Mouse (Mus musculus) ES-E14 (cell line): ENCODE measurements around the gene H2-T3. TPM values are rescaled to one million over a fixed set of nuclear protein-coding genes. Genes with fewer than 3 reads are reported as not detected.
"Not testable (repeated sequence)": the region's sequence is repeated elsewhere in the genome, so short reads cannot be mapped to it uniquely, and the experiment has no call there.

ENCODE experiments used
- DNase-seq: peaks from one replicate; pipeline ENCODE4 v3.0.0-alpha.2; 2013; ENCODE audit warnings: low read depth, low spot score
- H3K27ac ChIP-seq: 2 replicates; pipeline ENCODE4 v1.5.1; 2012; ENCODE audit warnings: low read depth, mild to moderate bottlenecking, low read length, moderate library complexity, mixed read lengths; ENCODE audit not compliant: poor library complexity, insufficient read depth, severe bottlenecking
- H3K36me3 ChIP-seq: 2 replicates; pipeline ENCODE4 v1.6.1; 2012; ENCODE audit warnings: mild to moderate bottlenecking, low read length, moderate library complexity, mixed read lengths; ENCODE audit not compliant: control insufficient read depth, poor library complexity, insufficient read depth, severe bottlenecking
- H3K4me1 ChIP-seq, 2 experiments: fragments of 150-350 bp in 1 of 2; sonication (generic) in 1 of 2; 2 replicates each; pipeline ENCODE4 v1.6.1; 2012; ENCODE audit warnings: low read length in 2 of 2, mild to moderate bottlenecking in 1 of 2, mixed read lengths in 1 of 2; ENCODE audit not compliant: control insufficient read depth in 2 of 2, insufficient read depth in 2 of 2, poor library complexity in 1 of 2
- H3K4me3 ChIP-seq, 2 experiments: fragments of 150-350 bp in 1 of 2; sonication (generic) in 1 of 2; 2 replicates each; pipeline ENCODE4 v1.5.1; 2012; ENCODE audit warnings: low read length in 2 of 2, low read depth in 1 of 2, mild to moderate bottlenecking in 1 of 2, mixed read lengths in 1 of 2; ENCODE audit not compliant: insufficient read depth in 1 of 2, poor library complexity in 1 of 2, severe bottlenecking in 1 of 2
- H3K9ac ChIP-seq: 2 replicates; pipeline ENCODE4 v1.6.1; 2012; ENCODE audit warnings: low read depth, mild to moderate bottlenecking, low read length, mixed read lengths; ENCODE audit not compliant: poor library complexity, insufficient read depth, severe bottlenecking
- H3K9me3 ChIP-seq: fragments of 150-350 bp; sonication (generic); 2 replicates; pipeline ENCODE4 v1.6.1; 2012; ENCODE audit warnings: low read depth, mild to moderate bottlenecking, low read length; ENCODE audit not compliant: control insufficient read depth, insufficient read depth
- CHD2 ChIP-seq: IDR thresholded peaks from 2 replicates; pipeline ENCODE4 v1.6.1; 2014; ENCODE audit warnings: mild to moderate bottlenecking, low read depth, low read length, inconsistent platforms
- HCFC1 ChIP-seq: IDR thresholded peaks from 2 replicates; pipeline ENCODE4 v1.6.1; 2012; ENCODE audit warnings: low read length, inconsistent platforms, borderline replicate concordance; ENCODE audit not compliant: insufficient read depth
- MAFK ChIP-seq: IDR thresholded peaks from 2 replicates; pipeline ENCODE4 v1.6.1; 2014; ENCODE audit warnings: mild to moderate bottlenecking, low read depth, low read length, inconsistent platforms; ENCODE audit not compliant: insufficient read depth
- ZC3H11A ChIP-seq: IDR thresholded peaks from 2 replicates; pipeline ENCODE4 v1.6.1; 2012; ENCODE audit warnings: low read depth, mild to moderate bottlenecking, inconsistent platforms, low read length, borderline replicate concordance
- ZNF384 ChIP-seq: IDR thresholded peaks from 2 replicates; pipeline ENCODE4 v1.6.1; 2012; ENCODE audit warnings: low read depth, low read length, inconsistent platforms
- in situ Hi-C, 2 experiments: fragments of 600-800 bp; cut with MboI; formaldehyde crosslinking; loops; one replicate each; pipeline ENCODE4 v1.15.1; 2025; ENCODE audit warnings: low sequenced_read_pairs in 2 of 2, inconsistent platforms in 1 of 2; ENCODE audit not compliant: unreplicated experiment in 2 of 2
- total RNA-seq: library from RNA; depleted of rRNA; stranded (reverse); fragments of 300-350 nt; gene quantifications from 2 replicates; pipeline ENCODE4 v1.2.3, GENCODE M21; 2012; rRNA removed

The H2-T3 gene
- total RNA-seq = 0.22 TPM in 1 of 2 replicates, not detected in the other

GRCm38 (mm10) chr17:36190169-36190507, at the start of gene H2-T3:
Gene H2-T3, minus strand, starts transcription at chr17:36190287.
- Histone ChIP-seq H3K27ac (no peak within 1 kb of the TSS), H3K4me1 (no peaks in the 10 kb centered on the region), H3K4me3 (peak within 1 kb of the TSS; percentile 29 to 30; a peak in 2 of 4 replicates), H3K36me3 (no peaks in the 10 kb centered on the region), H3K9me3 (no peaks in the 10 kb centered on the region), H3K9ac (no peak within 1 kb of the TSS)
- no peak for TF ChIP-seq CHD2
- in situ Hi-C loops = no loop called here
- DNase-seq = no peak

GRCm38 (mm10) chr17:36237321-36237921, 47.3 kb upstream of the H2-T3 start:
- no peaks in the 10 kb centered on the region for H3K36me3 ChIP-seq
- TF ChIP-seq CHD2 (no peak), MAFK (no peak), ZC3H11A (no peak), ZNF384 (no peak), HCFC1 (no peak)
- H3K9me3 ChIP-seq = no peaks in the 10 kb centered on the region
- no peak overlapping the region for H3K27ac ChIP-seq
- in situ Hi-C loops = no loop called here
- H3K4me3 ChIP-seq = peak overlapping the region; percentile 54 to 68
- H3K9ac ChIP-seq = peak overlapping the region; percentile 67
- DNase-seq = no peak
- peaks cover 0 to 6% of the 10 kb centered on the region in 2 experiments; a peak in 1 of 4 replicates for H3K4me1 ChIP-seq

GRCm38 (mm10) chr17:36235300-36235699, 45.2 kb upstream of the H2-T3 start:
- DNase-seq, H3K4me1 ChIP-seq, H3K27ac ChIP-seq, H3K36me3 ChIP-seq, in situ Hi-C loops, H3K4me3 ChIP-seq, H3K9me3 ChIP-seq, H3K9ac ChIP-seq: not testable (repeated sequence)

GRCm38 (mm10) chr17:36233572-36233971, 43.5 kb upstream of the H2-T3 start:
- no peak overlapping the region for H3K9ac ChIP-seq
- no peaks in the 10 kb centered on the region for H3K4me1 ChIP-seq
- DNase-seq = no peak
- H3K4me3 ChIP-seq = no peak overlapping the region
- in situ Hi-C loops = no loop called here
- no peaks in the 10 kb centered on the region for H3K36me3 ChIP-seq
- no peaks in the 10 kb centered on the region for H3K9me3 ChIP-seq
- no peak overlapping the region for H3K27ac ChIP-seq
- TF ChIP-seq ZC3H11A (no peak), MAFK (no peak), HCFC1 (no peak), ZNF384 (no peak), CHD2 (no peak)

- TF ChIP-seq HCFC1 (no peak), MAFK (peak; percentile 36; the same call in 1 of the 2 replicates)
- Histone ChIP-seq H3K36me3 (no peaks in the 10 kb centered on the region), H3K27ac (no peak overlapping the region), H3K4me1 (no peaks in the 10 kb centered on the region), H3K9ac (no peak overlapping the region), H3K9me3 (no peaks in the 10 kb centered on the region), H3K4me3 (no peak overlapping the region)
- in situ Hi-C loops = no loop called here
- DNase-seq = peak; percentile 100
Observed at GRCm38 (mm10) chr17:36231318-36231717, 41.2 kb upstream of the H2-T3 start.
